Mouse (Mus musculus) hindbrain, embryonic 16.5 days (tissue): ENCODE measurements around the gene Sdhaf3. TPM values are rescaled to one million over a fixed set of nuclear protein-coding genes. Genes with fewer than 3 reads are reported as not detected.

Source experiments
- ATAC-seq: fragments of 200-750 bp; cut with Nextera tagmentation; 2 replicates; pipeline ENCODE4 v1.8.0; 2017; ENCODE audit warnings: moderate TSS enrichment, moderate library complexity
- H3K27ac ChIP-seq: fragments of 300-500 bp; sonication (generic); 2 replicates; pipeline ENCODE4 v1.5.1; 2014; ENCODE audit warnings: low read depth, mild to moderate bottlenecking, control low read depth, low read length, moderate library complexity
- H3K27me3 ChIP-seq: fragments of 300-500 bp; sonication (generic); replicated peaks from 2 replicates; pipeline ENCODE4 v1.6.1; 2014; ENCODE audit warnings: low read length; ENCODE audit not compliant: control insufficient read depth, insufficient read depth
- H3K36me3 ChIP-seq: fragments of 300-500 bp; sonication (generic); 2 replicates; pipeline ENCODE4 v1.6.1; 2014; ENCODE audit warnings: mild to moderate bottlenecking, low read length, moderate library complexity, mixed read lengths; ENCODE audit not compliant: control insufficient read depth, insufficient read depth
- H3K4me1 ChIP-seq: fragments of 300-500 bp; sonication (generic); 2 replicates; pipeline ENCODE4 v1.6.1; 2014; ENCODE audit warnings: low read depth, low read length; ENCODE audit not compliant: control insufficient read depth, insufficient read depth
- H3K4me2 ChIP-seq: fragments of 300-500 bp; sonication (generic); 2 replicates; pipeline ENCODE4 v1.6.1; 2014; ENCODE audit warnings: mild to moderate bottlenecking, low read length, control low read depth, moderate library complexity
- H3K4me3 ChIP-seq: fragments of 300-500 bp; sonication (generic); 2 replicates; pipeline ENCODE4 v1.5.1; 2014; ENCODE audit warnings: mild to moderate bottlenecking, low read length, control low read depth, moderate library complexity
- H3K9ac ChIP-seq: fragments of 300-500 bp; sonication (generic); 2 replicates; pipeline ENCODE4 v1.6.1; 2014; ENCODE audit warnings: low read depth, mild to moderate bottlenecking, control low read depth, low read length, moderate library complexity
- H3K9me3 ChIP-seq: fragments of 300-500 bp; sonication (generic); 2 replicates; pipeline ENCODE4 v1.6.1; 2014; ENCODE audit warnings: mild to moderate bottlenecking, low read length, moderate library complexity; ENCODE audit not compliant: control insufficient read depth
- WGBS: fragments of 180-500 bp; shearing (Covaris S2); extraction: QIAGEN DNeasy Blood & Tissue Kit; methylation state at CpG from one replicate; pipeline ENCODE4 v1.1.7; 2014; 5-methylcytosine and 5-hydroxymethylcytosine counted together
- polyA plus RNA-seq: library from polyadenylated mRNA; unstranded; fragments of >200 nt; fragmentation: Nextera tagmentation; extraction: Ambion mirVana; gene quantifications from 2 replicates; pipeline ENCODE4 v1.2.1, GENCODE M21; 2015

Gene Sdhaf3
- polyA plus RNA-seq, 1 experiment from 2014 or later, result 6.3 TPM

GRCm38 (mm10) chr6:7004005-7004404 lies 48.2 kb downstream of the Sdhaf3 start:
- whole genome bisulfite sequencing, result 65% methylated on average over 2 of the region's 2 CpGs
- H3K9ac ChIP-seq, result no peak overlapping the region
- no peaks in the 10 kb centered on the region for H3K4me1 ChIP-seq
- H3K4me2 ChIP-seq, result no peak overlapping the region
- H3K27ac ChIP-seq, result no peak overlapping the region
- peak; percentile 69 for ATAC-seq
- H3K4me3 ChIP-seq, result no peak overlapping the region
- H3K27me3 ChIP-seq, result no peaks in the 10 kb centered on the region
- no peaks in the 10 kb centered on the region for H3K9me3 ChIP-seq
- no peaks in the 10 kb centered on the region for H3K36me3 ChIP-seq

GRCm38 (mm10) chr6:7038087-7038486 lies 82.3 kb downstream of the Sdhaf3 start:
- no peaks in the 10 kb centered on the region for H3K4me1 ChIP-seq
- 93% methylated on average over 6 of the region's 6 CpGs for WGBS
- no peaks in the 10 kb centered on the region for H3K27me3 ChIP-seq
- no peak overlapping the region for H3K4me2 ChIP-seq
- H3K9ac ChIP-seq, result no peak overlapping the region
- ATAC-seq, result no peak
- H3K27ac ChIP-seq, result no peak overlapping the region
- H3K36me3 ChIP-seq, result peaks cover 5% of the 10 kb centered on the region
- no peak overlapping the region for H3K4me3 ChIP-seq
- H3K9me3 ChIP-seq, result no peaks in the 10 kb centered on the region

- 86% methylated on average over 5 of the region's 5 CpGs for WGBS
- Histone ChIP-seq H3K27me3 (no peaks in the 10 kb centered on the region), H3K36me3 (peaks cover 5% of the 10 kb centered on the region), H3K27ac (no peak overlapping the region), H3K4me2 (no peak overlapping the region), H3K4me1 (no peaks in the 10 kb centered on the region), H3K9me3 (no peaks in the 10 kb centered on the region), H3K9ac (no peak overlapping the region), H3K4me3 (no peak overlapping the region)
- no peak for ATAC-seq
Measured at GRCm38 (mm10) chr6:7038835-7039234, 83.0 kb downstream of the Sdhaf3 start.

- no peaks in the 10 kb centered on the region for H3K4me1 ChIP-seq
- H3K27me3 ChIP-seq, result no peaks in the 10 kb centered on the region
- no peak overlapping the region for H3K4me3 ChIP-seq
- no peak overlapping the region for H3K27ac ChIP-seq
- no peak for ATAC-seq
- H3K9ac ChIP-seq, result no peak overlapping the region
- H3K4me2 ChIP-seq, result no peak overlapping the region
- H3K9me3 ChIP-seq, result no peaks in the 10 kb centered on the region
- peaks cover 5% of the 10 kb centered on the region for H3K36me3 ChIP-seq
- WGBS, result 83% methylated on average over 1 of the region's 1 CpGs
Measured at GRCm38 (mm10) chr6:7041912-7042311, 86.1 kb downstream of the Sdhaf3 start.

- no peak overlapping the region for H3K4me2 ChIP-seq
- no peak overlapping the region for H3K9ac ChIP-seq
- H3K4me3 ChIP-seq, result no peak overlapping the region
- no peaks in the 10 kb centered on the region for H3K4me1 ChIP-seq
- WGBS, result 82% methylated on average over 3 of the region's 3 CpGs
- H3K36me3 ChIP-seq, result no peaks in the 10 kb centered on the region
- H3K27me3 ChIP-seq, result no peaks in the 10 kb centered on the region
- H3K27ac ChIP-seq, result no peak overlapping the region
- ATAC-seq, result peak; percentile 64; the same call in 1 of the 2 replicates
- no peaks in the 10 kb centered on the region for H3K9me3 ChIP-seq
Measured at GRCm38 (mm10) chr6:7062819-7063218, 107.0 kb downstream of the Sdhaf3 start.

- no peaks in the 10 kb centered on the region for H3K27me3 ChIP-seq
- WGBS, result 27% methylated on average over 3 of the region's 3 CpGs
- H3K36me3 ChIP-seq, result no peaks in the 10 kb centered on the region
- no peak overlapping the region for H3K4me3 ChIP-seq
- no peak overlapping the region for H3K4me2 ChIP-seq
- ATAC-seq, result no peak
- no peak overlapping the region for H3K27ac ChIP-seq
- no peaks in the 10 kb centered on the region for H3K4me1 ChIP-seq
- no peak overlapping the region for H3K9ac ChIP-seq
- H3K9me3 ChIP-seq, result no peaks in the 10 kb centered on the region
Measured at GRCm38 (mm10) chr6:7068782-7069181, 113.0 kb downstream of the Sdhaf3 start.

- WGBS, result 30% methylated on average over 2 of the region's 2 CpGs
- Histone ChIP-seq H3K9me3 (no peaks in the 10 kb centered on the region), H3K4me1 (no peaks in the 10 kb centered on the region), H3K36me3 (no peaks in the 10 kb centered on the region), H3K9ac (no peak overlapping the region), H3K4me2 (no peak overlapping the region), H3K27me3 (no peaks in the 10 kb centered on the region), H3K27ac (no peak overlapping the region), H3K4me3 (no peak overlapping the region)
- ATAC-seq, result no peak
Measured at GRCm38 (mm10) chr6:7069463-7069862, 113.7 kb downstream of the Sdhaf3 start.

GRCm38 (mm10) chr6:7082054-7082453 lies 126.2 kb downstream of the Sdhaf3 start:
- Histone ChIP-seq H3K9ac (no peak overlapping the region), H3K36me3 (no peaks in the 10 kb centered on the region), H3K4me2 (no peak overlapping the region), H3K27ac (no peak overlapping the region), H3K4me1 (no peaks in the 10 kb centered on the region), H3K27me3 (no peaks in the 10 kb centered on the region), H3K4me3 (no peak overlapping the region), H3K9me3 (no peaks in the 10 kb centered on the region)
- peak; percentile 54; the same call in 1 of the 2 replicates for ATAC-seq
- 47% methylated on average over 3 of the region's 3 CpGs for WGBS

GRCm38 (mm10) chr6:7082467-7083259 lies 126.9 kb downstream of the Sdhaf3 start:
- Histone ChIP-seq H3K4me1 (no peaks in the 10 kb centered on the region), H3K9ac (no peak overlapping the region), H3K27ac (no peak overlapping the region), H3K4me2 (no peak overlapping the region), H3K9me3 (no peaks in the 10 kb centered on the region), H3K27me3 (no peaks in the 10 kb centered on the region), H3K4me3 (no peak overlapping the region), H3K36me3 (no peaks in the 10 kb centered on the region)
- 54% methylated on average over 5 of the region's 5 CpGs for WGBS
- peak; percentile 81 for ATAC-seq
